Mouse (Mus musculus): ENCODE results near the gene Pus7l. TPM values are rescaled to one million over a fixed set of nuclear protein-coding genes. Genes with fewer than 3 reads are reported as not detected.

Pus7l gene
- total RNA-seq (2023) = 11.5 TPM

DNA sequence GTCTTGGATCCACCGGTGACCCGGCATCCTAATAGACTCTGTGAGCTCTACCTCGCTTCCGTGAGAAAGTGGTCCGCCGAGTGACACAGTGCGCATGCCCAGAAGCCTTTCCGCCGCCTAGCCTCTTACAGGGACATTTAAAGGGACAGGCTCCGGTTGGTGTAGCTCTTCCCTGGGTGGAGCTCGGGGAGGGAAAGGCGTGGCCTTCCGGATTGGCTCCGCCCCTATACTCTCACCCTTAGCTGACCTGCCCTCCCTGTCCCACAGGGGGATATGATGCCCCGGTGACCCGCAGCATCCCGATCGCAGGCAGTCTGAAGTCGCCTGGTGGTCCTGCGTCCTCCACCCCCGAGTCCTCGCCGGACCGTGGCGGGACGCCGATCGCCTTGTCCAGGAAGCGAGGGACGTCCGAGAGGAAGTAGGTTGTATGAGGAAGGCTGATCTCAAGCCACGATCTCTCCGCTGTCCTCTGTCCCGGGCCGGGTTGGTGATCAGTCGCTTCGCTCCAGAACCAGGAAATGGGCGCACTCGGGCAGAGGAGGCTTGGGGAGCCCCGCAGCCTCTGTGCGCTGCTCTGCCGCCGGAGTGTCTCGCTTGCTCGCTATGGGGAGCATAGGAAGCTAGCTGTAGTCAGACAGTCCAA lies at the start of gene Pus7l, which contains the start of gene Irak4:
Pus7l (minus strand) TSS at position 139 of the 643 bp plus-strand sequence.
Irak4 (plus strand) TSS at position 235 of the 643 bp plus-strand sequence.

GRCm38 (mm10) chr15:94589219-94590075 lies 46.1 kb upstream of the Pus7l start, which contains the start of gene Twf1:
Gene Twf1, minus strand, starts transcription at chr15:94589889.

Other genes starting within 250 kb of the Pus7l start
- 1.0 TPM for gene Adamts20, start 78.1 kb downstream of the Pus7l start, total RNA-seq (2023)
- 19.0 TPM for gene Irak4, start 96 bp upstream of the Pus7l start, total RNA-seq (2023)
- gene Twf1, start 46.3 kb upstream of the Pus7l start, total RNA-seq (2023) = 53.0 TPM
- not detected for gene Tmem117, start 85.7 kb upstream of the Pus7l start, total RNA-seq (2023)

All from CD4-positive naive resting alpha-beta T cell, adult 57 days (primary cell).